Comparison of ENCODE assay signal across 13 mouse cellular contexts in genomic region chr1:135493862-135494261, GRCm38 (mm10).
"Had no signal": no experiment of that assay in that cellular context is flagged by ENCODE, and none has a peak within 500 bp of the region (broad histone marks: within the 10 kb centered on the region; RNA-seq: fewer than 3 reads in every experiment).

No protein-coding gene starts in this region.

- H3K4me3 ChIP-seq: midbrain, embryonic 10.5 days; midbrain, embryonic 12.5 days; neural tube, embryonic 12.5 days had no signal

- H3K9ac ChIP-seq: lung, embryonic 14.5 days; midbrain, embryonic 12.5 days; neural tube, embryonic 12.5 days had no signal

- H3K9me3 ChIP-seq: midbrain, embryonic 10.5 days; midbrain, embryonic 12.5 days; neural tube, embryonic 12.5 days had no signal

- H3K4me2 ChIP-seq: lung, embryonic 14.5 days; midbrain, embryonic 12.5 days; neural tube, embryonic 12.5 days had no signal

- DNase-seq: lung, adult 18-20 months; lung, embryonic 14.5 days; lung, postnatal 10 days; lung, postnatal 4 days; midbrain, embryonic 14.5 days; right cerebral cortex, postnatal 14 days; spleen, adult 18-20 months; thymus, adult 18-20 months; thymus, postnatal 14 days; thymus, postnatal 36 days had no signal

- H3K27ac ChIP-seq: midbrain, embryonic 10.5 days; midbrain, embryonic 12.5 days; neural tube, embryonic 12.5 days had no signal

- H3K27me3 ChIP-seq: midbrain, embryonic 12.5 days; neural tube, embryonic 12.5 days had no signal

- H3K36me3 ChIP-seq: midbrain, embryonic 12.5 days; neural tube, embryonic 12.5 days had no signal
